Mouse (Mus musculus) macrophage (primary cell): ENCODE data around the gene Adsl. TPM values are rescaled to one million over a fixed set of nuclear protein-coding genes. Genes with fewer than 3 reads are reported as not detected.

Source experiments
- H3K27ac ChIP-seq: fragments of 350-480 bp; formaldehyde crosslinking; 2 replicates; pipeline ENCODE4 v1.9.0; 2021
- H3K36me3 ChIP-seq: fragments of 350-480 bp; formaldehyde crosslinking; 2 replicates; pipeline ENCODE4 v1.9.0; 2021; ENCODE audit errors: inconsistent target
- H3K4me3 ChIP-seq: fragments of 350-480 bp; formaldehyde crosslinking; 2 replicates; pipeline ENCODE4 v1.9.0; 2021; ENCODE audit errors: inconsistent target
- H3K79me2 ChIP-seq: fragments of 350-480 bp; formaldehyde crosslinking; 2 replicates; pipeline ENCODE4 v1.9.0; 2021; ENCODE audit errors: inconsistent target
- WGBS: methylation state at CpG from one replicate; pipeline ENCODE4 v1.1.7; 2026; ENCODE audit warnings: inconsistent platforms; ENCODE audit not compliant: missing documents; 5-methylcytosine and 5-hydroxymethylcytosine counted together
- polyA plus RNA-seq: library from polyadenylated mRNA; stranded (reverse); fragments of 250-400 nt; gene quantifications from 3 replicates; pipeline ENCODE4 v1.2.4, GENCODE M21; 2018; ENCODE audit warnings: inconsistent platforms

The Adsl gene
- polyA plus RNA-seq, 1 experiment from 2014 or later, result 18.8 TPM

DNA sequence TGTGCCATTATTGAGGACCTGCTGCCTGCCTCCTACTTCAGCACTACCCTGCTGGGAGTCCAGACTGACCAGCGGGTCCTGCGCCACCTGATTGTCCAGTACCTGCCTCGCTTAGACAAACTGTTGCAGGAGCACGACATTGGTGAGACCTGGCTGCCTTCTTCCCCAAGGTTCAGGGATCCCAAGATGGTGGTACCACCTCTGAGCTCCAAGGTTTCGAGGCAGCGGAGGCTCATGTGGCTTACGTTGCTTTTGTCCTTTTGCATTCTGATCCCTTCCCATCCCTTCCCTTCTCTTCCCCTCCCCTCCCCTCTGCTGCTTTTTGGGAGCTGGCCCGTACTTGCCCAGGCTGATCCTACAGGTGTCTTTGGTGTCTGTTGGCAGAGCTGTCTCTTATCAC, 59.6 kb downstream of the Adsl start:
- peaks cover 10% of the 10 kb centered on the region for H3K36me3 ChIP-seq
- no peaks in the 10 kb centered on the region for H3K79me2 ChIP-seq
- H3K27ac ChIP-seq, result no peak overlapping the region
- 93% methylated on average over 6 of the region's 8 CpGs for WGBS
- H3K4me3 ChIP-seq, result no peak overlapping the region

GRCm38 (mm10) chr15:81008689-81009123, 60.4 kb downstream of the Adsl start:
- 86% methylated on average over 10 of the region's 10 CpGs for WGBS
- Histone ChIP-seq H3K36me3 (peaks cover 18% of the 10 kb centered on the region), H3K79me2 (no peaks in the 10 kb centered on the region), H3K4me3 (no peak overlapping the region), H3K27ac (no peak overlapping the region)

DNA sequence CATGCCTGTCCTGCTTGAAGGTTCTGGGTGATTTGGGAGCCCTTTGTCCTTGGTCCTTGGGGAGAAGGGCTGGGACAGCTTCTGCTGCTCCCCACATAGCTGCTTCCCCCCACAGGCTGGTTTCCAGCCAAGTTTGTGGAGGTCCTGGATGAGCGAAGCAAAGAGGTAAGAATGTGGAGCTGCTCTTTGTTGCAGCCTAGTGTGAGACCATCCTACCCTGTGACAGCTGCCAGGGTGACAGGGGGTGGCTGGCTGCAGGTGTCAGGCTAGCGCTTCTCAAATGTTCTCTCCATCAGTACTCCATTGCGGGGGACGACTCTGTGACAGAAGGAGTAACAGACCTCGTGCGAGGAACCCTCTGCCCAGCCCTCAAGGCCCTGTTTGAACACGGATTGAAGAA, 61.8 kb downstream of the Adsl start:
- no peaks in the 10 kb centered on the region for H3K79me2 ChIP-seq
- H3K4me3 ChIP-seq, result no peak overlapping the region
- 90% methylated on average over 7 of the region's 7 CpGs for WGBS
- no peak overlapping the region for H3K27ac ChIP-seq
- H3K36me3 ChIP-seq, result peaks cover 32% of the 10 kb centered on the region

DNA sequence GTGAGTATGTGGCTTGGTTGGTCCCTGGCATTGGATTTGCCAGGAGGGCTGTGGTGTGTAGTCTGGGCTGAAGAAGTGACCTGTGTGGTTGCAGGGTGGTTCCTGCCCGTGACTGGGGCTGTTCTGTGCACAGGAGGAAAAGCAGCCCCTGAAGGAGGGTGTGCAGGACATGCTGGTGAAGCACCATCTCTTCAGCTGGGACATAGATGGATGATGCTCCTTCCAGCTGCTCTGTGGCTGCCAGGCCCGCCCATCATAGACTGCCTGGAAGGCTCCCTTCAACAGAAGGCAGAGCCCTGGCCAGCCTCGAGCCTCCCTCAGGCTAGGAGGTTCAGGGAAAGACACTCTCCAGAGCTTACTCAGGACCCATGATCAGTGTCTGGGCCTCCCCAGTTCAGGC, 63.2 kb downstream of the Adsl start:
- WGBS, result 91% methylated on average over 3 of the region's 3 CpGs
- H3K36me3 ChIP-seq, result peaks cover 46% of the 10 kb centered on the region

DNA sequence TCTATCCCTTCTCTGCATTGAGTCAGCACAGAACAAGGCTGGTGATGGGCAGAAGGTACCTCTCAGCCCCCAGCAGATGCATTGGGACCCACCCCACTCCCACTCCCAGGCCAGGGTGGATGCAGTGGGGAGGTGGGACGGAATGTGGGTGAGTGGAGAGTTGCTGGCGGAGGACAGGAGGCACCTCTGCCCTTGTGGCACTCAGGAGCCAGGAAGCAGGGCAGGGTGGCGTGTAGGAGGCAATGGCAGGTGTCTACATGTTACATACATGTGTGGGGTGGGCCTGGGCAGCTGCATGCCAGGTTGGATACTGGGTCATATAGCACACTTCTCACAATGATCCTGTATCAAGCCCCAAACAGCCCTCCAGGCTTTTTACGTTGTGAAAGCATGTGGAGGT, 64.1 kb downstream of the Adsl start:
- no peak overlapping the region for H3K4me3 ChIP-seq
- H3K27ac ChIP-seq, result no peak overlapping the region
- peaks cover 54% of the 10 kb centered on the region for H3K36me3 ChIP-seq
- H3K79me2 ChIP-seq, result no peaks in the 10 kb centered on the region
- 91% methylated on average over 2 of the region's 4 CpGs for WGBS

More for the DNA sequence above, 63.2 kb downstream of the Adsl start:
- no peak overlapping the region for H3K27ac ChIP-seq
- H3K79me2 ChIP-seq, result no peaks in the 10 kb centered on the region
- no peak overlapping the region for H3K4me3 ChIP-seq

DNA sequence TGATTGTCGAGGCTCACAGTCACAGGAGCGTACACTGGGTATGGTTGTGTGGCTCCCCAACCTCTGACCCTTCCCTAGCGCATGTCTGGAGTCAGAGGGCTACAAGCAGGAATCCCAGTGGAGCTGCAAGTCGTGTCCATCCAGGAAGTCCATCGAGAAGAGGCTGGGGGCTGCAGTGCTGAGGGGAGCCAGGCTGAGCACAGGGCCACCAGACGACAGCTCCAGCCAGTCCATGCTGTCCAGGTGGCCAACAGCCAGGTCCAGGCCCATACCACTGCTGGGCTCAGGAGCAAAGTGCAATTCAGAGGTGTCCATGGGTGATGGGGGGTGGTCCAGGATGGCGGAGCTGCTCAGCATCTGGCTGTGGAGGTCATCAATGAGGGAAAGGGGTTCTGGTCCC, 64.9 kb downstream of the Adsl start:
- Histone ChIP-seq H3K4me3 (no peak overlapping the region), H3K36me3 (peaks cover 63% of the 10 kb centered on the region), H3K79me2 (no peaks in the 10 kb centered on the region), H3K27ac (no peak overlapping the region)
- 89% methylated on average over 7 of the region's 7 CpGs for WGBS

DNA sequence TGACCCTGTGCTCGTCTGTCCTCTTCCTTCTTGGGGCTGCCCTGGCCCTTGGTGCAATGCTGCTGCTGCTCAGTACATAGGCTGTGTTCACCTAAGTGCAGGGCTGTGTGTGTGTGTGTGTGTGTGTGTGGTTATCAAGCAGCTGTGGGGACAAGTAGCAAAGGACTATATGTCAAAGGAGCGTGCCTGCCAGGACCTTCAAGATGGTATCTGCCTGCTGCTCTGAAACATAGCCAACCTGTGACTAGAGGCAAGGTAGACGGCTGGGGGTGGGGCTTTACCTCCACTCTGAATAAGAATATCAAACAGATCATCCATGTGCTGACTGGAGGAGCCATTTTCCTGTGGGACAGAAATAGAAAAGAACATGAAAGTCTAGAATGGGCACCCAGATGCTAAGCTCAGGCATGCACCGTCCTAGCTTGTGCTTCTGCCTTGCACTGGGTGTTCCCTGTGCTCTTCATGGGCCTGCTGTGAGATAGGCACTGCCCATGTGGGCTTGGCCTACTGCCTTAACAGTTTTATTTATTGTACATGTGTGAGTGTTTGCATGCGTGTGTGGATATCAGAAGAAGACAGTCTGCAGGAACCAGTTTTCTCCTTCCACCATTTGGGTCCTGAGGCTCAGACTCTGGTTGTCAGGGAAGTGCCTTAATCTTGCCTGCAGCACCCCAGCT, 66.9 kb downstream of the Adsl start:
- Histone ChIP-seq H3K79me2 (no peaks in the 10 kb centered on the region), H3K4me3 (no peak overlapping the region), H3K27ac (no peak overlapping the region), H3K36me3 (peaks cover 83% of the 10 kb centered on the region)
- 94% methylated on average over 5 of the region's 5 CpGs for WGBS

DNA sequence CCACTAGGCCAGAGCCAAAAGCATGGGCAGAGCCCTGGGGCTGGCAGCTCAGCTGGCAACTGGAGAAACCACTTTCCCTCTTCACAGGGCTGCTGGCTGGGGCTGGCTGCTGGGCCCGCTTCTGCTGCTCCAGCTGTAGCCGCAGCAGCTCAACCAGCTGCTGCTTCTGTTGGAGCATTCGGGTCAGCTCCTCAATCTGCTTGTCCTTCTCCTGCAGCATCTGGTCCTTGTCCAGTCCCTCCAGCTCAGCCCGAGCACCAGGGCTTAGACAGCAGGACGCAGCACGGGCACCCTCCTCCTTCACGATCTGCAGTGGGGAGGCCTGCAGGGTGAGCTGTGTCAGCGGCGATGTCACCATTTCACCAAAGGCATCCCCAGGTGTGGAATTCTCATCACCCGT, 68.2 kb downstream of the Adsl start:
- Histone ChIP-seq H3K79me2 (no peaks in the 10 kb centered on the region), H3K36me3 (peaks cover 89% of the 10 kb centered on the region), H3K4me3 (no peak overlapping the region), H3K27ac (no peak overlapping the region)
- WGBS, result 92% methylated on average over 10 of the region's 10 CpGs

GRCm38 (mm10) chr15:81017308-81017707, 69.0 kb downstream of the Adsl start:
- 98% methylated on average over 7 of the region's 7 CpGs for WGBS
- Histone ChIP-seq H3K79me2 (no peaks in the 10 kb centered on the region), H3K27ac (no peak overlapping the region), H3K4me3 (no peak overlapping the region), H3K36me3 (peaks cover 84% of the 10 kb centered on the region)

Other genes starting within 250 kb of the Adsl start
- 6.2 to 11.5 TPM (median 7.2 TPM) in 3 replicates for gene Tnrc6b, start 237.2 kb upstream of the Adsl start, polyA plus RNA-seq
- gene Sgsm3, start 29.3 kb downstream of the Adsl start, polyA plus RNA-seq, result 7.2 to 11.6 TPM (median 10.3 TPM) in 3 replicates
- gene Mrtfa, start 242.3 kb downstream of the Adsl start, polyA plus RNA-seq, result 27.7 to 61.9 TPM (median 51.4 TPM) in 3 replicates